Mouse (Mus musculus): ENCODE data around the gene Fgd6. TPM values are rescaled to one million over a fixed set of nuclear protein-coding genes. Genes with fewer than 3 reads are reported as not detected.

Gene Fgd6
- polyA plus RNA-seq, 1 experiment = 2.0 TPM

GRCm38 (mm10) chr10:94097081-94097845 is 61.5 kb downstream of the Fgd6 start:
- 93% methylated on average over 3 of the region's 3 CpGs for WGBS
- DNase-seq = no peak
- no peaks in the 10 kb centered on the region for H3K36me3 ChIP-seq (ENCODE audit: control insufficient read depth, insufficient read depth, low read length)
- TF ChIP-seq POLR2A (IDR thresholded peaks at IDR 0.05; ENCODE audit: control insufficient read depth, extremely low read depth, insufficient read depth, low read length, poor library complexity) (no peak), CTCF (IDR thresholded peaks at IDR 0.05; ENCODE audit: borderline replicate concordance, control insufficient read depth, extremely low read depth, insufficient read depth, low read length, poor library complexity) (no peak)
- no peak overlapping the region for H3K4me3 ChIP-seq (ENCODE audit: control insufficient read depth, insufficient read depth, low read length)
- no peaks in the 10 kb centered on the region for H3K4me1 ChIP-seq (replicated peaks; ENCODE audit: control insufficient read depth, insufficient read depth, low read length)
- H3K27me3 ChIP-seq (ENCODE audit: control insufficient read depth, insufficient read depth, low read length) = no peaks in the 10 kb centered on the region
- H3K27ac ChIP-seq (ENCODE audit: control insufficient read depth, insufficient read depth, low read length) = no peak overlapping the region

- no peak overlapping the region for H3K4me3 ChIP-seq (ENCODE audit: control insufficient read depth, insufficient read depth, low read length)
- no peak for DNase-seq
- H3K4me1 ChIP-seq (replicated peaks; ENCODE audit: control insufficient read depth, insufficient read depth, low read length) = no peaks in the 10 kb centered on the region
- no peaks in the 10 kb centered on the region for H3K36me3 ChIP-seq (ENCODE audit: control insufficient read depth, insufficient read depth, low read length)
- H3K27ac ChIP-seq (ENCODE audit: control insufficient read depth, insufficient read depth, low read length) = no peak overlapping the region
- WGBS = 71% methylated on average over 3 of the region's 3 CpGs
- no peaks in the 10 kb centered on the region for H3K27me3 ChIP-seq (ENCODE audit: control insufficient read depth, insufficient read depth, low read length)
- no peak for TF ChIP-seq POLR2A (IDR thresholded peaks at IDR 0.05; ENCODE audit: control insufficient read depth, extremely low read depth, insufficient read depth, low read length, poor library complexity)
- no peak for TF ChIP-seq CTCF (IDR thresholded peaks at IDR 0.05; ENCODE audit: borderline replicate concordance, control insufficient read depth, extremely low read depth, insufficient read depth, low read length, poor library complexity)
These were observed 62.3 kb downstream of the Fgd6 start for GRCm38 (mm10) chr10:94098100-94098499.

DNA sequence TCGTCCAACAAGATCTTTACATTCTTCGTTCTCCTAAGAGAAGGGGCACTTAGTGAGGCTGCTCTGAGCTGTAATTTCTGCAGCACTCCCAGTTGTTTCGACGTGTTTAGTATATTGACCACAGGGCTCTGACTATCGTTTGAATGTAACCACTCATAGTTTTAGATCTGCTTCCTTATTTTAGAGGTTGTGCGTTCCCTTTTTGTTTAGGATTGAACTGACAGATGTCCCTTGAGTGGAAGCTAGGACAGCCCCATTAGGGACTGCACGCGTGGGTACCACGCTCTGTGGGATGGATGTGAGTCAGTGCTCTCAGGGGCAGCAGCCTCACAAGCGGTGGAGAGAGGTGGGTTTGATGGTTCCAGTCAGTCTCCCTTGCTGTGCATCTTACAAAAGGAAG is 69.7 kb downstream of the Fgd6 start:
- Histone ChIP-seq H3K27me3 (ENCODE audit: control insufficient read depth, insufficient read depth, low read length) (no peaks in the 10 kb centered on the region), H3K27ac (ENCODE audit: control insufficient read depth, insufficient read depth, low read length) (no peak overlapping the region), H3K4me3 (ENCODE audit: control insufficient read depth, insufficient read depth, low read length) (no peak overlapping the region), H3K36me3 (ENCODE audit: control insufficient read depth, insufficient read depth, low read length) (no peaks in the 10 kb centered on the region), H3K4me1 (replicated peaks; ENCODE audit: control insufficient read depth, insufficient read depth, low read length) (no peaks in the 10 kb centered on the region)
- no peak for TF ChIP-seq CTCF (IDR thresholded peaks at IDR 0.05; ENCODE audit: borderline replicate concordance, control insufficient read depth, extremely low read depth, insufficient read depth, low read length, poor library complexity)
- TF ChIP-seq POLR2A (IDR thresholded peaks at IDR 0.05; ENCODE audit: control insufficient read depth, extremely low read depth, insufficient read depth, low read length, poor library complexity) = no peak
- WGBS = 77% methylated on average over 10 of the region's 10 CpGs
- DNase-seq = no peak

GRCm38 (mm10) chr10:94107168-94107567 is 71.4 kb downstream of the Fgd6 start:
- TF ChIP-seq CTCF (IDR thresholded peaks at IDR 0.05; ENCODE audit: borderline replicate concordance, control insufficient read depth, extremely low read depth, insufficient read depth, low read length, poor library complexity) (no peak), POLR2A (IDR thresholded peaks at IDR 0.05; ENCODE audit: control insufficient read depth, extremely low read depth, insufficient read depth, low read length, poor library complexity) (no peak)
- Histone ChIP-seq H3K4me1 (replicated peaks; ENCODE audit: control insufficient read depth, insufficient read depth, low read length) (no peaks in the 10 kb centered on the region), H3K27me3 (ENCODE audit: control insufficient read depth, insufficient read depth, low read length) (no peaks in the 10 kb centered on the region), H3K27ac (ENCODE audit: control insufficient read depth, insufficient read depth, low read length) (no peak overlapping the region), H3K36me3 (ENCODE audit: control insufficient read depth, insufficient read depth, low read length) (no peaks in the 10 kb centered on the region), H3K4me3 (ENCODE audit: control insufficient read depth, insufficient read depth, low read length) (no peak overlapping the region)
- 21% methylated on average over 4 of the region's 4 CpGs for WGBS
- no peak for DNase-seq

GRCm38 (mm10) chr10:94107607-94108006 is 71.8 kb downstream of the Fgd6 start:
- no peaks in the 10 kb centered on the region for H3K36me3 ChIP-seq (ENCODE audit: control insufficient read depth, insufficient read depth, low read length)
- no peak overlapping the region for H3K4me3 ChIP-seq (ENCODE audit: control insufficient read depth, insufficient read depth, low read length)
- no peak for DNase-seq
- no peaks in the 10 kb centered on the region for H3K27me3 ChIP-seq (ENCODE audit: control insufficient read depth, insufficient read depth, low read length)
- H3K4me1 ChIP-seq (replicated peaks; ENCODE audit: control insufficient read depth, insufficient read depth, low read length) = no peaks in the 10 kb centered on the region
- TF ChIP-seq POLR2A (IDR thresholded peaks at IDR 0.05; ENCODE audit: control insufficient read depth, extremely low read depth, insufficient read depth, low read length, poor library complexity) (no peak), CTCF (IDR thresholded peaks at IDR 0.05; ENCODE audit: borderline replicate concordance, control insufficient read depth, extremely low read depth, insufficient read depth, low read length, poor library complexity) (no peak)
- H3K27ac ChIP-seq (ENCODE audit: control insufficient read depth, insufficient read depth, low read length) = no peak overlapping the region
- 91% methylated on average over 7 of the region's 7 CpGs for WGBS

DNA sequence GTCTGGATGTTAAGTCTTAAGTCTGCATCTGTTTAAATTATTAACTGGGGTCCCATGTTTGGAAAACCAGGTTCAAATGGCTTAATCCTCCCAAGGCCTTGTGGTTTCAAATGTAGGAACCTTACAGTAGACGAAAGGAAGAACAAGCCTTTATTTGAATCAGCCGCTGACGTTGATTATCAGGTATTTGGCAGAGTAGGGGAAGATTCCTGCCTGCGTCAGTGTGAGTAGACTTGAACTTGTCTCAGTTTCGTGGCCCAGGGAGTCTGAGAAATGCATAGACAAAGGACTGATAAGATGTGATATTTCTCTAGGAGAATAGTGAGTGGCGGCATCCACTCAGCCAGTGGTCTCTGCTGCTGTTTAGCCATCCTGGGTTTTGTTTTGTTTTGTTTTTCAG is 73.0 kb downstream of the Fgd6 start:
- Histone ChIP-seq H3K27me3 (ENCODE audit: control insufficient read depth, insufficient read depth, low read length) (no peaks in the 10 kb centered on the region), H3K4me1 (replicated peaks; ENCODE audit: control insufficient read depth, insufficient read depth, low read length) (no peaks in the 10 kb centered on the region), H3K27ac (ENCODE audit: control insufficient read depth, insufficient read depth, low read length) (no peak overlapping the region), H3K36me3 (ENCODE audit: control insufficient read depth, insufficient read depth, low read length) (no peaks in the 10 kb centered on the region), H3K4me3 (ENCODE audit: control insufficient read depth, insufficient read depth, low read length) (no peak overlapping the region)
- 96% methylated on average over 6 of the region's 6 CpGs for WGBS
- no peak for DNase-seq
- TF ChIP-seq POLR2A (IDR thresholded peaks at IDR 0.05; ENCODE audit: control insufficient read depth, extremely low read depth, insufficient read depth, low read length, poor library complexity) (no peak), CTCF (IDR thresholded peaks at IDR 0.05; ENCODE audit: borderline replicate concordance, control insufficient read depth, extremely low read depth, insufficient read depth, low read length, poor library complexity) (no peak)
